Mouse (Mus musculus) C2C12 (cell line): ENCODE measurements around the gene Cdk5rap2.

Source experiments
- CTCF ChIP-seq: IDR thresholded peaks from one replicate; pipeline ENCODE4 v1.5.1; 2011; ENCODE audit not compliant: control insufficient read depth, insufficient read depth, insufficient read length
- USF1 ChIP-seq: IDR thresholded peaks from one replicate; pipeline ENCODE4 v1.6.1; 2011; ENCODE audit warnings: low read depth, mild to moderate bottlenecking, control low read depth, moderate library complexity

DNA sequence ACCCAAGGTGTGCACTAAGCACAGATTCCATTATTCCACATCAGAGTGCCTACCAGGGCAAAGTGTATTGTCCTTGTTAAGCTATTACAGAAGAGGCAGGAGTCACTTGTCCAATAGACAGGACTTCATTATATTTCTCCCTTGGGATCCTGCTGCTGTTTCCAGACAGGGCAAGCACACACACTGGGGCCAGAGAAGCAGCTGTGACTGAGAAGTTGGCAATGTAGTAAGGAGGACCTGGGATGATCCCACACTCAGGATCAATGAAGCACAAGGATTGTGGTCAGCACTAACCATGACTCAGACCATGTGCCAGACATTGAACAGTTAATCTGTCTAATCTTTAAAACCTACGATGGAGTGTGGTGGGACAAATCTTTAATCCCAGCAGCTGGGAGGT, 88.7 kb downstream of the Cdk5rap2 start:
- TF ChIP-seq CTCF: no peak
- no peak for TF ChIP-seq USF1
